Mouse (Mus musculus) adrenal gland, adult 2 months (tissue): ENCODE data around the gene Srf. TPM values are rescaled to one million over a fixed set of nuclear protein-coding genes. Genes with fewer than 3 reads are reported as not detected.

ENCODE experiments used
- DNase-seq: peaks from one replicate; pipeline ENCODE4 v3.0.0; 2021
- polyA plus RNA-seq: library from polyadenylated mRNA; depleted of rRNA; stranded (reverse); fragments of >200 nt; gene quantifications from 2 replicates; pipeline ENCODE4 v1.2.3, GENCODE M21; 2012
- total RNA-seq, 2 experiments: library from RNA; stranded (reverse); gene quantifications; 2 replicates each; pipeline ENCODE4 v1.2.3; 2021

Srf gene
- total and polyA plus RNA-seq, 3 experiments, result 35.6 to 178 (median 45.2) TPM

DNA sequence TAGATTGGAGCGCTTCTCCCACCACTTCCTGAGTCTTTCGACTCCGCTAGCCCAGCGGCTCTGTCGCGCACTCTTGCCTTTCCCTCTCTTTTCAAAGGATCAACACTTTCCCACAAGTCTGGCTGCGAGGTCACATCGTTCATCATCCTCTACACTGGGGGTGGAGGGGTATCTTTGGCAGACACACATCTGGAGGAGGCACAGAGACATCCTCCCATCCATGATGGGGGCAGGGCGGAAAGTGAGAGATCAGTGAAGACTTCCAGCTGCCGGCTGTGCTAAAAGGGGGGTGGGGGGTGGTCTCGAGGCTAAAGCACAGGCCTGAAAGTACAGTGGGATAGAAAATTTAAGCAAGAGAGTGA, 590 bp upstream of the Srf start:
- no peak for DNase-seq

DNA sequence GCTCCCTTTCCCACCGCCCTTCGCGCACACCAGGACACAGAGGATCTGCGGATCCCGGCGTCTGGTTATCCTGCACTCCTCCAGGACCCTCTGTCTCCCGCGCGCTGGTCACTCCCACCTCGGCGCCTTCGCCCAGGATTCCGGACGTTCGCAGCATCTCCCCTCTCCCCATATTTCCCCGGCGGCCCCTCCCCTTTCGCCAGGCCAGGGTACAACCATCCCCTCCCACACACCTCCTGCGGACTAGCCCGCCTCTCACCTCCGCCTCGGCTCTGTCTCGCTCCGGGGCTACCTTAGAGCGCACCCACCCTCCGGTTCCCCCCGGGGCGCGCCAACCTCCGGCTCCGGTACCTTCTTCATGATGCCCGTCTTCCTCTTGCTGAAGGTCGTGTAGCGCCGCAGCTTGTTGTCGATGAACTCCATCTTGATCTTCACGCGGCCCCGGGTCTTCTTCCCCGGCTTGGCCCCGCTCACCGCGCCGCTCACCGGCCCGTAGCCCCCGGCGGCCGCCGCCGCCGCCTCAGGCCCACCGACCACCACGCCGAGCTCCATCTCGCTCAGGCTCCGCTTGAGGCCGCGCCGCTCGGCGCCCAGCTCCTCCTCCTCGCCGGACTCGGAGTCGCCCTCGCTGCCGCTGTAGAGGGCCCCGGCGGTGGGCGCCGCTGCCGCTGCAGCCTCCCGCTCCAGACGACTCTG, 850 bp downstream of the Srf start:
- peak; percentile 75 for DNase-seq

DNA sequence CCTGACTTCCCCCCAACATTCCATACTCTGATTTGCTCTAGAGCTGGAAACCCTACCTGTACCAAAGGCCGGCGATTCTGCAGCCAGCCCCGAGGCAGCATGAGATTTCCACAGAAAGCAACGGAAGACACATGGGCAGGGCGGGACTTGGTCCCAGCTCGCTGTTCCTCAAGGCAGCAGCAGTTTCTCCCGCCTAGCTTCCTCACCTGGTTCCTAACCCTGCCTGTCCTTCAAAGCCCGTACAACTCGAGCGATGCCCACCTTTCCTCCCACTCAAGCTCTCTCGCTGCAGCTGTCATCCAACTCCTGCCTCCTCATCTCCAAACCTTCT, 1.4 kb downstream of the Srf start:
- DNase-seq, result peak; percentile 55

DNA sequence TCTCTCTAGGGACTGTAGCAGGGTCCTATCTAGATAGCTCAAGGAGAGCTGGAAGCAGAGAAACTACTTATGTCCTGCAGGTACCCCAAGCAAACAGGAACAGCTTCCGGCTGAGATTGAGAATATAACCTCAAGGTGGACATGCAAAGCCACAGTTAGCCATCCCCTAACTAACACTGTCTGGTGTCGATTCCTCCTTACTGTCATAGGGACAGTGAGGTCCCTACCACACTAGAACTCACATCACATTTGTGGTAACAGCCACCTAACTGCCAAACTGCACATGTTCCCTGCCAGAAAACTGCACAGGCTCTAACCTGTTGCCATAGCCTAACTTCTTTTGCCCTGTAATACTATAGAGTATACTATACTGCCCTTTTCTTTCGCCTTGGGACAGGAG, 2.0 kb downstream of the Srf start:
- DNase-seq, result no peak

DNA sequence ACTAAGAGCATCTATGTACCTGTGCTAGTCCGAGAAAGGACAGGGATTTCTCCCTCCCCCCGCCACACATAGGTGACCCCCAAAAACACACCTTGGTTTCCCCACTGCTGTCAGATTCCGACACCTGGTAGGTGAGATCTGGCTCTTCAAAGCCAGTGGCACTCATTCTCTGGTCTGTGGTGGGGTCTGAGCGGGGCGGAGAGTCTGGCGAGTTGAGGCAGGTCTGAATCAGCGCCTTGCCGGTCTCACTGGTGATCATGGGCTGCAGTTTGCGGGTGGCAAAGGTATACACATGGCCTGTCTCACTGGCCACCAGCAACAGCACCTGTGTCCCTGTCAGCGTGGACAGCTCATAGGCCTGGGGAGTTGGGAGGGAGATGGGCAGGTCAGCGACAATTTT, 2.5 kb downstream of the Srf start:
- no peak for DNase-seq

DNA sequence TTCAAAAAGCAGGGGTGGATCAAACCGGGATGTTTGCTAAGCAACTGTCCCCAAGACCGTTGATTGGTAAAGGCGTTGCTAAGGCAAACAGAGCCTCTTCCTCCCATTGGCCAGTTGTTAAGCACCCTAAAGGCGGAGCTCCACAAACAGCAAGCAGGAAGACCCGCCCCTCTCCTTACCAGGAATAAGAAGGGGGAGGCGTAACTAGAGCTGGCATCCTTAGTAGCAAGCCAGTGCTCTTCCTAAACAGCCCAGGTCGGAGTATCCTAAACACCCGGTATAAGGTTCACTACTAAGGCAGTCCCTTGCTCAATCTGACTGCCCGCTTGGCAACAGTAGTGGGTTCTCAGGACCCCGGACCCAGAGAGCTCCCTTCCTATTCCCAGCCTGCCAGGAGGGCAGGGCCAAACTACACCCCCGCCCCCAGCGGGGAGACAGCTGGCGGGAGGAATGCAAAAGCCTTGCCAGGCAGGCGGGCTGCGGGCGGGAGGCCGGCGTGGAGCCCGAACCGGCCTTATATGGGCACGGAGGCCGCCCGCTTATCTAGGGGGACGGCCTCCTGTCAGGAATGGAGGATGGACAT, 3.0 kb downstream of the Srf start:
- peak; percentile 94 for DNase-seq

DNA sequence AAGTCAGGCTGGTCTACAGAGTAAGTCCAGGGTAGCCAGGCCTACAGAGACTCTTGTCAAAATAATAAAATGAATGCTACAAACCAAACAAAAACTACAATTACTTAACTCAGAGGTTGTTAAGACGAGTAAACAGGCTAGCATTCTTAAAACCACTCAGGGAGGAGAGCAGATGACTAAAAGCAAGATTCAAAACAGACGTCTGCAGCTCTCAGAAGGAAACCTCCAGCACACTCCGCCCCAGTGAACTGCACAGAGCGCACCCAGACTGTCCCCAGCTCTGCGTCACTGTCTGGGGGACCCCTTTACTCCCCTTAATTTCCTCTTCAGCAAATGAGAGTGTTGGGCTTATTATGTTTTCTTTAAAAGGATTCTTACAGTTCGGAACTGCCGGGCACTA, 3.8 kb downstream of the Srf start:
- DNase-seq, result no peak

DNA sequence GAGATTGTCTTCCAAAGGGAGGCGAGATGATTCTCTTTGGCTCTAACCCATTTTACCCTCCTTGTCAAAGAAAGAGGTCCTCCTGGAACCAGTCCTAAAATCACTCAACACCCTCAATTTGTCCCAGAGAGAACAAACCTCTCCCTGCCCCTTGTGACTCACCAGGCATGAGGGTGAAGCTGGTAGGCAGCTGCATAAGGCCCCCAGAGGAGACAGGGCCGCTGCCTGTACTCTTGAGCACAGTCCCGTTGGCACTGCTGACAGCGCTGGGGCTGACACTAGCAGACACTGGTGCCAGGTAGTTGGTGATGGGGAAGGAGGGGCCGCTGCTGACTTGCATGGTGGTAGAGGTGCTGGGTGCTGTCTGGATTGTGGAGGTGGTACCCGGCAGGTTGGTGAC, 4.6 kb downstream of the Srf start:
- DNase-seq, result no peak

DNA sequence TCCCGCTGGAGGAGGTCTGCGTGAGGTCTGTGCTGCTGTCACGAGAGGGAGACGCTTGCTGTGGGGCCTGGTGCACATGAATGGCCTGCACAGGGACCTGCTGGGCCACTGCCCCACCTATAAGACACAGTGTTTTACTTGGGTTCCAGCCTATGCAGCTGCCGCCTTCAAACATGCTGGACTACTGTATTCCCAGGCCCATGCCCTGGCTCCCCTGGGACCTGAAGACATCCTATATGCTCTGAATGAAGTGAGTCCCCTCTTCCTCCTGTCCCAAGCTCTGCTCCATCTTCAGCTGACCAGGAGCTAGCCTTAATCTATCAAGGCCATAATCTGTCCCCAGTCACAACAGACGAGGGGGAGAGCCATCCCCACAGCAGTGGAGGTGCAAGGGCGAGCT, 5.1 kb downstream of the Srf start:
- DNase-seq, result no peak

DNA sequence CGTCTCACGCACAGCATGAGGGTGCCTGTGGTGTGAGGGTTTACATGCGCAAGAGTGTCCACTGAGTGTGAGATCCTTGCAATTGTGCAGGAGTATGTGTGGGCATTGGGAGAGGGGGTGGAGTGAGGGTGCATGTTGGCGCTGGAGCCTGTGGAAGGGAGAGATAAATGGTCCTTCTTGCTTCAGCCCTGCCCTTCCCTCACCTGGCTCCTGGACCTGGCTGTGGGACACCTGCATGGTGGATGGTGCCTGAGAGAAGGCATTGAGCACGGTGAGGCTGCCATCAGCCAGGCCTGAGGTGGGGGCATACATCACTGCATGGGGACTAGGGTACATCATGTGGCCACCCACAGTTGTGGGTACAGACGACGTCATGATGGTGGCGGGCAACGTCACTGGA, 6.3 kb downstream of the Srf start:
- no peak for DNase-seq

DNA sequence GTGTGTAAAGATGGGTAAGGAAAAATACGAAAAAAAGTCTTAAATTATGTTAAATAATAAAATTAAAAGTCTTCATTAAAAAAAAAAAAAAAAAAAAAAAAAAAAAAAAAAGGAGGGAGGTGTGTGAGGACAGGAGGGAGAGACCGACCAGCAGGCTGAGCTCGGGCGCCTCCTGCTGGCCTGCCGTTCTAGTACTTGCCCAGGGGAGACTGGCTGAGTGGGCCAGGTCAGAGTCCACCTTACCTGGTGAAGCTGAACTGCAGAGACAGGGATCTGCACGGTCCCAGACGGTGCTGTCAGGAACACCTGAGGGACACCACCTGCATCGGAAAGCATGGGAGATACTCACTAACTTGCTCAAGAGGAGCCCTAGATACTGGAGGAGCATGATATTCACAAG, 6.8 kb downstream of the Srf start:
- no peak for DNase-seq

DNA sequence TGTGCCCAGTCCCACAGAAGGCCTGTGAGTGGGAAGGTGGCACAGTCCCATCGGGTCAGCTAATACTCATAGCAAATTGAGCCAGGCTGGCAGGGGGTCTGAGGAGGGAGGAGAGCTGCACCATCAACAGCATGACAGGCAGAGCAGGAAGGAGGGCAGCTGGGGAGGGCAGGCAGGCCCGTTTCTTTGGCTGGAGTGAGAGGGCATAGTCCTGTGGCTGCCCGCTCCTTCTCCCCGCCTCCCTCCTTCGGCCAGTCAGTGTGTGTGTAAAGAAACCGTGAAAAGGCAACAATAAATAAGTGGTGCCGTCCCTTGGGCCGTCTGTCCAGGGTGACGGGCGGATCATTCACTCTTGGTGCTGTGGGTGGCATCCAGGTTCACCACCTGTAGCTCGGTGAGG, 7.2 kb downstream of the Srf start:
- no peak for DNase-seq

DNA sequence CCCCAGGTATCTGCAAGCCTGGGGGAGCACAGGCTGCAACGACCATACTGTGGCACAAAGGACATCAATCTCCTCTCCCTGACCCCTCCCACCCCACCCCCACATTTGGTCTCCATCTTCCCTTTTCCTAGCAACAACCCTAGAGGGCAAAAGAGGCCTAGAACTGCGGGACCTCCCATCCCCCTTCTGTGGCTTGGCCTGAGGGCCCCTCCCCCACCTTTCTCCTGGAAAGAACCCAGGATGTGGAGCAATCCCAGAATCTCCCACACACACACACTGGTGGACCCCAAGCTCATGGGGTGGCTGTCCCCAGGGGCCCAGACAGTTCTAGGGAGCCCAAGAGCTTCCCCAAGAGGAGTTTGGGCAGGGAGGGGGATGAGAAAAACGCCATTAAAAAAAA, 8.1 kb downstream of the Srf start:
- DNase-seq, result no peak

DNA sequence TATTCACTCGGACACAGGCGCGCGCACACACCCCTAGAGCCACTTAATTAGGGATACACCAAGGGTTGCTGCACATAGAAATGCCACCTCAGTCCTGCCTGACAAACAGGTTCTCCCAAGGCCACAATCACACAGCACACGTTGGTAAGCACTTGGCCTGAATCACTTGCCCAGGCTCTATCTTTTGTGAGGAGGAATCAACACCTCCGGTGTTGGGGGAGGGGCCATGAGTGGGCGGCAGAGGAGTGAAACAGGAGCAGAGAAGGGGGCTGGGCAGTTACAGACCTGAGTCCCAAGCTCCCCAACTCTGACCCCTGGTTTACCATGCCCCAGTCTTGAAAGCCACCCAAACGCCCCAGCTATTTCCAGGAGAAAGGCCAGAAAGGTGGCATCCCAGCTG, 9.0 kb downstream of the Srf start:
- DNase-seq, result no peak

DNA sequence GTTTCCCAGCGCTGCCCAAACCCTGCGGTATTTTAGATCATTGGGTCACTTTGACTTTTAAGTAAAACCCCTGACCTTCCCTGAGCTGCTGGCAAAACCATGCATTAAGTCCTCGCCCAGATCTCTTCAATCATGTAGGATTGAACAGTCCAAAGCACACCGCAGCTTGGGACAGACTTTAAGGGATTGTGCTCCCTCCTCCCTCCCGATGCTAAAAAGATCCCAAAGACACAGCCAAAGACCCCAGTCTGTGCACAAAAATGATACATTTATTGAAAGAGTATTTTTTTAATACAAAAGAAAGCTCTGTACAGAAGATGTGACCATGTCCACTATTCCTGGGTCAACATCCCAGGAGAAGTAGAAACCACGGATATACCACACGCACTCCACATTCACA, 9.4 kb downstream of the Srf start:
- DNase-seq, result no peak

DNA sequence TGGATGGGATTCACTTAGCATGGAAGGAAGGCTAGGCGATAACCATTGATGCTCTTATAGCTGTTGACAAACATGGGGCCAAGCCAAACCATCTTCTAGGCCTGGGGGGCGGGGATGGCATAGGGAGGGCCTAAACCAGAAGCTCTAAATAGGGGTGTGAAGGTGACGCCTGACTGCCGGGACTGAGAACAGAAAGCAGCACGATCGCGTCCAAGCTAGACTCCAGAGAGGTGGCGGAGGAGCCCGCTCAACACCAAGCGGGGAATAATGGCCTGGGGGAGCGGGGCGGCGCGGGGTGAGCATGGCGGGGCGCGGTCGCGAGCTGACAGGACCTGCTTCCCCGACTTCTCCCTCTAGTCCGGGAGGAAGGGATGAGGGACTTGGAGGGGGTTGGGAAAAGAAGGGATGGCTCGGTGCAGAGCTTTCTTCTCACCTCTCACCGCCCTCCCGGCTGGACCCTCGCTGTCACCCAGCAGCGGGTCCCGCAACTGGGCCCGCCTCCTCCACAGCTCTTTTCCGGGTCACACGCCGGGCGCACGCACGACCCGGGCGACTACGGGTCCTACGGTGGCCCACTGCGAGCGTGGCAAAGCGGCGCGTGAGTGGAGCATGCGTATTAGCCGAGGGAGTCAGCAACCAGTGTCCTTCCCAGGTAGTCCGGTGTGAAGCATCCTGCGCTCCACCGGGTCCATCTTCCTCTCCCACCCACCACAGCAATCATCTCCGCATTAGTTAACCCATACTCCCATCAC, 10.0 kb downstream of the Srf start, which contains the start of gene Cul9:
Cul9 (minus strand) TSS at position 576 of the 752 bp plus-strand sequence.
- peak; percentile 92 for DNase-seq

DNA sequence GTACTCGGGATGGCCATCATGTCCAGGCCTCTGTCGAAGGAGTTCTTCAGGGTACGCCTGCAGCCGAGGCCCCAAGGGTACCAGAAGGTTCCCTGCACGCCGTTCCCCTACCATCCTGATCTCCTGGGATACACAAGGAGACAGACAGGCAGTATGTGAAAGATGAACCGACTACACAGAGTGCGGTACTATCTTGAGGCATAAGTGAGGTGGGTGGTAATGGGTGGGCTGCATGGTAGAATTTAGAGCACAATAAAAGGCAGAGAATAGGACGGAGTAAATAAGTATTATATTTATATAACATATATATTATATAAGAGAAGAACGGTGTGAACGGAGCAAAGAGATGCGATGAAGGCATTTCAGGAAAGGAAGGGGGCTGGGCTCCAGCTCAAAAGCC, 12.3 kb downstream of the Srf start:
- DNase-seq, result no peak

DNA sequence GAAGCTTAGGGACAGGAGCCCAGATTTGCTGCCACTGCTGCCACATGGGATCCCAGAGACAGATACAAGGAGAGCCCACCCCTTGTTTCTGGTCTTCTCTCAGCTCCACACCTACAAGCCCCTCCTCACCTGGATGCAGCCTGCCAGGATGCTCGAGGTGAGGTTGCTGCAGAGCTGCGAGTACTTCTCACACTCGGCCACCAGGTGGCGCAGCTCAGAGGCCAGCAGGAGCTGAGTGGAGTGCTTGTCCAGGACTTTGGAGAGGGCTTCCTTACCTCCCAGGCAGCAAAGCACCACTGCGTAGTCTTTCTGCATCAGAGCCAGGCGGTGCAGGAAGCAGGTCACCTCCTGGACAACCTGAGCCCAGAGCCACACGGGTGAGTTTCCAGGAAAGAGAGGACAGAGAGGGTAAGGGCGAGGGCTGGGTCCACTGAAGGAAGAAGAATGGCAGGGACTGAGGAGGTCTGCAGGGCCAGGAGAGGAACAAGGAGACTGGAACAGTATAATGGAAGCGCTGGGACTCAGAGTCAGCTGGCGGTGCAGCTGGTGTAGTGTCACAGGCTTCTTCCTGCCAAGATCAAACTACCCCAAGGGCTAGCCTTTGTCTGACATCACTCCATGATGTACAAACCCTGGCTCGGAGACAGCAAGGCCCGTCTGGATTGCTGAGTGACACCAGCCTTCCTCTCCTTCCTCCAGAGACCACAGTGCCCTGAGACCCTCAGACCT, 30.2 kb downstream of the Srf start:
- peak; percentile 65 for DNase-seq

DNA sequence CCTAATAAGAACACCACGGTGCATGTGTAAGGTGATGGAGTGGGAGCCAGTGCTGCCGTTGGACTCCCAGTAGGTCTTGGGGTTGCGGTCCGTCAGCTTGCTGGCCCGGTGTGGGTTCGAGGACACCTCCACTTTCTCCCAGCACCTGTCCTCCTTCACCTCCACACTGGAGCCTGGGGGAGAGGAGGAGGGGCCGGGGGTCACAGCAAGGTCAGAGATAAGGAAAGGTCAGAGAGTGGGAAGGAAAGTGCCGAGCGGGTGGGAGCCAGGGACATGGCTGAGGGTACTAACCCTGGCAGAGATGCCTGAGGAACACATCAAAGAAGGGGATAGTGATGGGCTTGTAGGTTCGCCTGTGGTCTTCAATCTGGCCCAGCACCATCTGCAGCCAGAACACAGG, 30.9 kb downstream of the Srf start:
- DNase-seq, result no peak

DNA sequence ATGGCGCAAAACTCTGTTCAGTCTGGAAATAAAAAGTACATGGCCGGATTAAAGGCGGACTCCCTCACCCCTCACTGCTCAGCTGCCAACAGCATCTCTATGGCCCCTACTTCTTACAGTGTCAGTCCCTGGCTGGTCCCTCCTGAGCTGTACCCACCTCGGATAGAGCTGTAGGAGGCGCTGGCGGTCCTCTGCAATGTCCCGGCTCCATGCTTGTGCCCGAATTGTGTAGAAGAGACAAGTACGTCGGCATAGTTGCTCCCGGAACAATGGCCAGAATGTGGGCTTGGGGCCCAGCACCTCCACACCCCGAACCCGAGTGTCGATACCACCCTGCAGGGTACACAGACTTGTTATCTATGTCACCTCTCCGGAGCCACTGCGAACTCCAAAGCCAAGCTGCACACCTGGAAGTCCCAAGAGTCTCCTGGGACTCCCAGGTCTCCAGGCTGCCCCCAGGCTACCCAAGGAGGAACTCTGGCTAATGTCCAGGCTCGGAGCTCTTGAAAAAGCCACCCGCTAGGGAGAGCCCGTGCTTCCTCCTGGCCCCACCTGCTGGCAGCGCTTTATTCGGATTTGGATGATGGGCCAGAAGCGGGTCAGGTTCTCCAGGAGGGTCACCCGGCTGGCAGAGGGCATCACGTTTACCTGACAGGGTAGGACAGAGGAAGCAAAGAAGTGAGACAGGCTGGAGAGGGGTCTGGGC, 33.9 kb downstream of the Srf start:
- DNase-seq, result no peak

DNA sequence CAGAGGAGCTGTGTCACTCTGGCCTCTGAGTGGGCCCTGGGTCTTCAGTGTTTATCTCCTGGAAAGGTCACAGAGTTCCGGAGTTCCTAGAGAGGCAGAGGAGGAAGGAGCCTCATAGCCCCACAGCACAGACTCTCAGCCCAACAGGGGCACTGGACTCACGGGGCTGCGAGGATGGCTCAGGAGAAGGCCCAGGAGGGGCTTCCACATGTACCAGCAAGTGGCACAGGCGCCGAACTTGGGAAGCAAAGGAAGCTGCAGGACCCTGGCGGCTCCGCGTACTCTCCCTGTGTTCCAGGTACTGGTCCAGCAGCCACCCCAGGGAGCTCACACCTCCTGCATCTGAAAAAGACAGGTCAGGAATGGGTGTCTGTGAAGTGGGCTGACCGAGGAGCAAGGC, 34.8 kb downstream of the Srf start:
- no peak for DNase-seq

DNA sequence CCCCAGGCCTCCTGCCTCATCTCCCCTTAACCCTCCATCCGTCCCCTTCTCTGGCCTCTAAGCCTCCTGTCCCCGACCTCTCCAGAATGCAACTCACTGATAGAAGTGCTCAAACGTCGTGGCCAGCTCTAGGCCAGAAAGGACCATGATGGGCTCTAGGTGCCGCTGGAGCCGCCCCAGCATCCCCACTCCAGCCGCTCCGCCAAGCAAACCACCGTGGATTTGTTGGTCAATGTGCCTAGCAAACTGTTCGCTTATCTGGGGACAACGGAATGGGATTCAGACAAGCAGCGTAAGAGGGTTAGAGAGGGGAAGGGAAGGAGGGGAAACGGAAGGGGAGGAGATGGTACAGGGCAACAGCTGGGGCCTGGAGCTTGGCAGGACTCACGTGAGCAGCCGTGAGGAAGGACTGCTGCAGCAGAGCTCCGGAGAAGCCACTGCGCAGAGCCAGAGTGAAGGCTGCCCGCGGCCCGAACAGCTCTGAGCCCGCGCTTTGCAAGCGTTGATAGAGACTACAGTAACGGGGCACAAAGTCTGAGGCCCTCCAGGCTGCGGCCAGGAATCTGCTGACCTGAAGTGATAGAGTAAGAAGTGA, 35.5 kb downstream of the Srf start:
- DNase-seq, result no peak
